Mouse (Mus musculus) erythroblast, embryonic 14.5 days (primary cell): ENCODE data around the gene Cdc27.

Source experiments
- GATA1 ChIP-seq: IDR thresholded peaks from 2 replicates; pipeline ENCODE4 v1.6.1; 2012; ENCODE audit warnings: low read length, inconsistent platforms, mixed read lengths
- TAL1 ChIP-seq: IDR thresholded peaks from 3 replicates; pipeline ENCODE4 v1.6.1; 2012; ENCODE audit warnings: low read length, inconsistent platforms, mixed read lengths

DNA sequence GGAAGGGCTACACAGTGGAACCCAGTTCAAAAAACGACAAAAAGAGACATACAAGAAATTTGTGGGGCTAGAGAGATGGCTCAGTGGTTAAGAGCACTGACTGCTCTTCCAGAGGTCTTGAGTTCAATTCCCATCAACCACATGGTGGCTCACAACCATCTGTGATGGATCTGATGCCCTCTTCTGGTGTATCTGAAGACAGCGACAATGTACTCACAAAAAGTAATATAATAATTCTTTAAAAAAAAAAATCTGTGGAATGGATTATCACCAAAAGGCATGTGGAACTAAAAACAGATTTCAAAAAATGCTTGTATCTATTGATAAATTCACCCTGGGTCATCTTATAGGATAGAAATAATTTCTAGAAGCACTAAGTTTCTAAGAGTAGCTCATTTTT, 91.9 kb downstream of the Cdc27 start:
- TF ChIP-seq TAL1, result no peak
- no peak for TF ChIP-seq GATA1
